Mouse (Mus musculus) thymus, postnatal 4 days (tissue): ENCODE results near the gene Notch4.
A peak's percentile ranks its signal among the peaks of the same experiment; 100 is the strongest.

Experiments
- DNase-seq: peaks from one replicate; pipeline ENCODE4 v3.0.0; 2021

The Notch4 gene

GRCm38 (mm10) chr17:34572361-34572760, 8.3 kb downstream of the Notch4 start:
- peak; percentile 46 for DNase-seq

- DNase-seq, result no peak
Measured at GRCm38 (mm10) chr17:34576577-34576976, 12.5 kb downstream of the Notch4 start.

GRCm38 (mm10) chr17:34578070-34578469, 14.0 kb downstream of the Notch4 start:
- DNase-seq, result no peak

GRCm38 (mm10) chr17:34582528-34582927, 18.5 kb downstream of the Notch4 start:
- DNase-seq, result no peak

GRCm38 (mm10) chr17:34583397-34583796, 19.3 kb downstream of the Notch4 start:
- no peak for DNase-seq

- no peak for DNase-seq
Measured at GRCm38 (mm10) chr17:34583819-34584218, 19.8 kb downstream of the Notch4 start.

GRCm38 (mm10) chr17:34585121-34585520, 21.1 kb downstream of the Notch4 start:
- no peak for DNase-seq

- DNase-seq, result no peak
Measured at GRCm38 (mm10) chr17:34585877-34586771, 22.1 kb downstream of the Notch4 start.

GRCm38 (mm10) chr17:34586796-34587422, 22.8 kb downstream of the Notch4 start:
- DNase-seq, result peak; percentile 95

- DNase-seq, result peak; percentile 99
Measured at GRCm38 (mm10) chr17:34587423-34587811, 23.3 kb downstream of the Notch4 start.

- no peak for DNase-seq
Measured at GRCm38 (mm10) chr17:34587814-34588213, 23.7 kb downstream of the Notch4 start.

- no peak for DNase-seq
Measured at GRCm38 (mm10) chr17:34588767-34589166, 24.7 kb downstream of the Notch4 start.

- DNase-seq, result no peak
Measured at GRCm38 (mm10) chr17:34589206-34589605, 25.1 kb downstream of the Notch4 start.

- peak; percentile 78 for DNase-seq
Measured at GRCm38 (mm10) chr17:34589681-34590101, 25.6 kb downstream of the Notch4 start, which contains the start of gene Gpsm3. Gene Gpsm3 (plus strand): TSS chr17:34589806.

GRCm38 (mm10) chr17:34590154-34590987, 26.3 kb downstream of the Notch4 start:
- DNase-seq, result peak; percentile 63

GRCm38 (mm10) chr17:34591029-34591993, 27.2 kb downstream of the Notch4 start, which contains the start of gene Pbx2:
Gene Pbx2 (plus strand): TSS chr17:34591266.
- DNase-seq, result peak; percentile 64

- peak; percentile 98 for DNase-seq
Measured at GRCm38 (mm10) chr17:34591994-34592375, 27.9 kb downstream of the Notch4 start.

- no peak for DNase-seq
Measured at GRCm38 (mm10) chr17:34592581-34593549, 28.8 kb downstream of the Notch4 start.

GRCm38 (mm10) chr17:34593752-34594525, 29.9 kb downstream of the Notch4 start:
- no peak for DNase-seq

- DNase-seq, result no peak
Measured at GRCm38 (mm10) chr17:34596098-34596497, 32.0 kb downstream of the Notch4 start.
